Mouse (Mus musculus) lung, postnatal 0 days (tissue): Measurements from ENCODE around the gene Pex7. TPM values are rescaled to one million over a fixed set of nuclear protein-coding genes. Genes with fewer than 3 reads are reported as not detected.

Experiments
- ATAC-seq: fragments of 200-750 bp; cut with Nextera tagmentation; 2 replicates; pipeline ENCODE4 v1.8.0; 2017; ENCODE audit warnings: moderate library complexity
- DNase-seq: peaks from one replicate; pipeline ENCODE4 v3.0.0-alpha.2; 2016; ENCODE audit warnings: low spot score
- H3K27ac ChIP-seq: fragments of 300-500 bp; sonication (generic); 2 replicates; pipeline ENCODE4 v1.5.1; 2014; ENCODE audit warnings: antibody characterized with exemption, mild to moderate bottlenecking, low read length, mixed read lengths
- H3K27me3 ChIP-seq: fragments of 300-500 bp; sonication (generic); replicated peaks from 2 replicates; pipeline ENCODE4 v1.6.1; 2014; ENCODE audit warnings: low read length, mixed read lengths; ENCODE audit not compliant: insufficient read depth
- H3K36me3 ChIP-seq: fragments of 300-500 bp; sonication (generic); 2 replicates; pipeline ENCODE4 v1.6.1; 2014; ENCODE audit warnings: low read length, mixed read lengths; ENCODE audit not compliant: insufficient read depth
- H3K4me1 ChIP-seq: fragments of 300-500 bp; sonication (generic); 2 replicates; pipeline ENCODE4 v1.6.1; 2014; ENCODE audit warnings: antibody characterized with exemption, low read depth, low read length, mixed read lengths; ENCODE audit not compliant: insufficient read depth
- H3K4me2 ChIP-seq: fragments of 300-500 bp; sonication (generic); replicated peaks from 2 replicates; pipeline ENCODE4 v1.6.1; 2014; ENCODE audit warnings: low read depth, mild to moderate bottlenecking, low read length, moderate library complexity, mixed read lengths
- H3K4me3 ChIP-seq: fragments of 300-500 bp; sonication (generic); 2 replicates; pipeline ENCODE4 v1.5.1; 2014; ENCODE audit warnings: low read depth, low read length
- H3K9ac ChIP-seq: fragments of 300-500 bp; sonication (generic); replicated peaks from 2 replicates; pipeline ENCODE4 v1.6.1; 2014; ENCODE audit warnings: low read depth, mild to moderate bottlenecking
- H3K9me3 ChIP-seq: fragments of 300-500 bp; sonication (generic); 2 replicates; pipeline ENCODE4 v1.6.1; 2016; ENCODE audit warnings: low read length, mixed read lengths
- CTCF ChIP-seq: IDR thresholded peaks from 2 replicates; pipeline ENCODE4 v1.5.1; 2016; ENCODE audit warnings: antibody characterized with exemption, mild to moderate bottlenecking
- EP300 ChIP-seq: IDR thresholded peaks from 2 replicates; pipeline ENCODE4 v1.6.1; 2016; ENCODE audit warnings: antibody characterized with exemption, mild to moderate bottlenecking, control low read depth
- WGBS: fragments of 180-500 bp; shearing (Covaris S2); extraction: QIAGEN DNeasy Blood & Tissue Kit; methylation state at CpG from one replicate; pipeline ENCODE4 v1.1.7; 2014; 5-methylcytosine and 5-hydroxymethylcytosine counted together
- polyA plus RNA-seq: library from polyadenylated mRNA; unstranded; fragments of >200 nt; fragmentation: Nextera tagmentation; extraction: Ambion mirVana; gene quantifications from 2 replicates; pipeline ENCODE4 v1.2.1, GENCODE M21; 2015

The Pex7 gene
- polyA plus RNA-seq, 1 experiment from 2014 or later: 40.3 TPM

DNA sequence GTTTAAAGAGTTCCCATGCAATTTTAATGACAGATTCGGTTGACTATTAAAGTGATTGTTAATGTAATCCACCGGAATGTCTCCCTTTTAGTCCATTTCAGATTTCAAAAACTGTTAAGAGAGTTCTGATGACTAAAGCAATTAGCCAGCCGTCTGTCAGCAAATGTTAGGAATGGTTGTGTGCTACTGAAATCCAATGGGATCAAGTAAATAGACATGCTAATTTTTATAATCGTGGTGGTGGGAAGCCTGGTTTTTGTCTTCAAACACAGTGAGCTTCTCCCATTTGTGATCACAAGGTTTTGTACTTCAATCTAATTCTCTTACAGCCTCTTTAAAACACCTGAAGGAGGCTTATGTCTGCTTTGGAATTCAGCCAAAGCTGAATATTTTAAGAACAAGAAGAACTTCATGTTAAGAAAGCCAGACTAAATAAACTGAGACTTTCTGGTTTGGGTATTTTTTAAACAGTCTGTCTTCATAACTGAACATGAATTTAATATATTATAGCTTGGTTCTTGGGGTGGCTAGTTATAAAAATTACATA, 28.4 kb upstream of the Pex7 start:
- TF ChIP-seq CTCF (no peak), EP300 (peak; percentile 25; the same call in 1 of the 2 replicates)
- Histone ChIP-seq H3K4me3 (peak overlapping the region; percentile 66; the same call in 1 of the 2 replicates), H3K4me2 (peak overlapping the region; percentile 83), H3K9me3 (no peaks in the 10 kb centered on the region), H3K9ac (no peak overlapping the region), H3K27ac (no peak overlapping the region), H3K36me3 (no peaks in the 10 kb centered on the region), H3K27me3 (no peaks in the 10 kb centered on the region), H3K4me1 (peaks cover 3% of the 10 kb centered on the region; the same call in 1 of the 2 replicates)
- 37% methylated on average over 4 of the region's 4 CpGs for WGBS
- DNase-seq (peak; percentile 66), ATAC-seq (no peak)

GRCm38 (mm10) chr10:19935295-19935623, 27.8 kb upstream of the Pex7 start:
- peaks cover 3% of the 10 kb centered on the region; the same call in 1 of the 2 replicates for H3K4me1 ChIP-seq
- H3K9me3 ChIP-seq: no peaks in the 10 kb centered on the region
- peaks cover 5% of the 10 kb centered on the region; the same call in 1 of the 2 replicates for H3K27me3 ChIP-seq
- H3K4me3 ChIP-seq: peak overlapping the region; percentile 66
- 6% methylated on average over 10 of the region's 10 CpGs for WGBS
- H3K4me2 ChIP-seq: peak overlapping the region; percentile 83
- ATAC-seq: no peak
- TF ChIP-seq EP300 (no peak), CTCF (no peak)
- DNase-seq: no peak
- H3K9ac ChIP-seq: peak overlapping the region; percentile 41
- peak overlapping the region; percentile 72; the same call in 1 of the 2 replicates for H3K27ac ChIP-seq
- H3K36me3 ChIP-seq: no peaks in the 10 kb centered on the region

GRCm38 (mm10) chr10:19934384-19935294, 27.1 kb upstream of the Pex7 start, which contains the start of gene Map3k5:
Gene Map3k5, plus strand, starts transcription at chr10:19934472.
- Histone ChIP-seq H3K9me3 (no peaks in the 10 kb centered on the region), H3K36me3 (no peaks in the 10 kb centered on the region), H3K4me2 (peak within 1 kb of the TSS; percentile 83), H3K4me1 (peaks cover 3% of the 10 kb centered on the region; the same call in 1 of the 2 replicates), H3K9ac (peak within 1 kb of the TSS; percentile 41), H3K27ac (peak within 1 kb of the TSS; percentile 72), H3K27me3 (peaks cover 5% of the 10 kb centered on the region; the same call in 1 of the 2 replicates), H3K4me3 (peak within 1 kb of the TSS; percentile 66)
- TF ChIP-seq CTCF (peak; percentile 39), EP300 (no peak)
- WGBS: under 1% methylated on average over 44 of the region's 95 CpGs
- DNase-seq: peak; percentile 61
- ATAC-seq: peak; percentile 59

DNA sequence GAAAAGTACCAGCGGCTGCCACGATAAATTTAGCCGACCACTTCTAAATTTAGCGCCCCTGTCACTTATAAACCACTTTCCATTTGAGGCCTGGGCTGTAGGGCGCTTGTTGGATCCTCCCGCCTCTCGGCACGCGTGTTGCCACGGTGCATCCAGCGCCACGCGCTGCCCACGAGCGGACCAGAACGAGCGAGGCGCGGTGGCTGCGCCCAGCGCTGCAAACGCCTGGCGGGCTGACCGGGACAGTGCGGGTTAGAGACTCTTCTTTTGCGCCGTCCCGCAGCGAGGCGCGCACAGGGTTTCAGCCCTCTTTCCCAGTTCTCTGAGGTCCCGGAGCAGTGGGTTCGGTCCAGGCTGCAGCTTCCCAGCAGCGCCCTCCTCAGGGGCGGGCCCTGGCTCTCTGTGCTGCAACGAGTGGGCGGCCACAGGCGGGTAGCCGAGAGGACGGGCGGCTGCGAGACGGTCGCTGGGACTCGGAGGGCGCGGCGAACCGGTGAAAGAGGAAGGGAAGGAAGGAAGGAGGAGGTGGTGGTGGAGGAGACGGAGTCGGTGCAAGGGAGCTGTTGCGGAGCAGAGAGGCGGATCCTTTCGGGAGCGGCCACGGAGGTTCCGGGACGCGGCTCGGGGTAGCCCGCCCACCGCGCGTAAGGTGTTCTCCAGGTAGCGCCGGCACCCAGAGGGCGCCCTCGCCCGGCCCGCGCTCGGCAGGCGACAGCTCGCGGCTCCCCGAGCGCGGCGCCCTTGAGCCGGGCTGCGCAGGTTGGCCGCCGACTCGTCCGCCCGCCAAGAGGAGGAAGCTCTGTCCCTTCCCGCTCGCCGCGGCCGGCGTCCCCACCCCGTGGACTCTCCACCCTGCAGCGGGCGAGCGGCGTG, 26.3 kb upstream of the Pex7 start:
- Histone ChIP-seq H3K36me3 (no peaks in the 10 kb centered on the region), H3K9me3 (no peaks in the 10 kb centered on the region), H3K4me1 (peaks cover 3% of the 10 kb centered on the region; the same call in 1 of the 2 replicates), H3K4me3 (peak overlapping the region; percentile 66), H3K9ac (peak overlapping the region; percentile 41), H3K27me3 (peaks cover 5% of the 10 kb centered on the region; the same call in 1 of the 2 replicates), H3K27ac (peak overlapping the region; percentile 72), H3K4me2 (peak overlapping the region; percentile 83)
- WGBS: under 1% methylated on average over 62 of the region's 97 CpGs
- peak; percentile 91 for ATAC-seq
- peak; percentile 56 for TF ChIP-seq CTCF
- TF ChIP-seq EP300: no peak
- peak; percentile 87 for DNase-seq

- H3K9me3 ChIP-seq: no peaks in the 10 kb centered on the region
- no peaks in the 10 kb centered on the region for H3K36me3 ChIP-seq
- TF ChIP-seq CTCF: no peak
- TF ChIP-seq EP300: no peak
- ATAC-seq (no peak), DNase-seq (peak; percentile 9)
- H3K27ac ChIP-seq: no peak overlapping the region
- H3K4me2 ChIP-seq: peak overlapping the region; percentile 83
- peaks cover 3% of the 10 kb centered on the region; the same call in 1 of the 2 replicates for H3K4me1 ChIP-seq
- peaks cover 5% of the 10 kb centered on the region; the same call in 1 of the 2 replicates for H3K27me3 ChIP-seq
- H3K9ac ChIP-seq: no peak overlapping the region
- peak overlapping the region; percentile 66; the same call in 1 of the 2 replicates for H3K4me3 ChIP-seq
- WGBS: 29% methylated on average over 3 of the region's 3 CpGs
Observed at GRCm38 (mm10) chr10:19932986-19933385, 25.5 kb upstream of the Pex7 start.
